Mouse (Mus musculus) kidney, adult 2 months (tissue): ENCODE measurements at regions not wholly inside any gene's neighbourhood (a gene's known extent, or its start where the extent isn't known, plus 50 kb on each side); places are given as distances from the start of the nearest gene placed in this dataset.

ENCODE experiments used
- CTCF ChIP-seq: fragments of 200-500 bp; conservative IDR thresholded peaks from 2 replicates; pipeline ENCODE4 v1.5.1; 2011; ENCODE audit warnings: low read depth, mild to moderate bottlenecking, control low read depth, low read length, moderate library complexity, mixed read lengths; ENCODE audit not compliant: insufficient read depth, insufficient read length
- POLR2A ChIP-seq: fragments of 200-500 bp; IDR thresholded peaks from one replicate; pipeline ENCODE4 v1.6.1; 2011; ENCODE audit warnings: low read depth, low read length, control low read depth

DNA sequence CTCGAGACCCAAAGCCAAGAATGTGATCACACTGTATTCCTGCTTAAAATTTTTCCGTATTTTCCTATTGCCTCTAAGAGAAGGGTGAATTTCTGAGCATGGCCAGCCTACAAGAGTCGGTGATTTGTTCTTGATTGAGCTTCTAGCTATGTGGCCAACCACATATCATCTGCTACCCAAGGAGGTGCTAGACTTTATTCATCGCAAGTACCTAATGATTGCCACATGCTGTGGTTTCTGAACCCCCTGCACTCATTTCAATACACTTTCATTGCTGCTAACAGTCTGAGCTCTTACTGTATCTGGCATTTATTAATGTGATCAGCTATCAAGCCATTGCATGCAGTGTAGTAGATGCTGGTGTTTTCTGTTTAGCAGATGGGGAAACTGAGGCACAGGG is 432.2 kb downstream of the Ttll7 start:
- TF ChIP-seq POLR2A, result no peak
- no peak for TF ChIP-seq CTCF
